Mouse (Mus musculus) thymus, adult 2 months (tissue): ENCODE data around the gene Dnajb2.

Source experiments
- CTCF ChIP-seq: fragments of 200-500 bp; IDR thresholded peaks from 2 replicates; pipeline ENCODE4 v1.5.1; 2012; ENCODE audit warnings: mild to moderate bottlenecking, control low read depth, low read length, moderate library complexity, borderline replicate concordance; ENCODE audit not compliant: control insufficient read depth, poor library complexity, insufficient read depth; ENCODE audit errors: extremely low read depth
- POLR2A ChIP-seq: fragments of 200-500 bp; IDR thresholded peaks from 2 replicates; pipeline ENCODE4 v1.6.1; 2012; ENCODE audit warnings: mild to moderate bottlenecking, low read length, control low read depth, moderate library complexity; ENCODE audit not compliant: control insufficient read depth, poor library complexity, insufficient read depth; ENCODE audit errors: extremely low read depth

GRCm38 (mm10) chr1:75261278-75261677, 25.1 kb downstream of the Dnajb2 start:
- TF ChIP-seq CTCF (no peak), POLR2A (no peak)
